Mouse (Mus musculus) embryonic facial prominence, embryonic 11.5 days (tissue): ENCODE measurements at regions not wholly inside any gene's neighbourhood (a gene's known extent, or its start where the extent isn't known, plus 50 kb on each side); places are given as distances from the start of the nearest gene placed in this dataset.

Experiments
- ATAC-seq: fragments of 200-750 bp; cut with Nextera tagmentation; replicated peaks from 2 replicates; pipeline ENCODE4 v1.8.0; 2017; ENCODE audit warnings: low read depth; ENCODE audit not compliant: insufficient number of reproducible peaks, low FRiP score, low TSS enrichment
- DNase-seq: peaks from one replicate; pipeline ENCODE4 v3.0.0-alpha.2; 2015; ENCODE audit warnings: low spot score
- H3K27ac ChIP-seq: fragments of 300-500 bp; sonication (generic); replicated peaks from 2 replicates; pipeline ENCODE4 v1.5.1; 2014; ENCODE audit warnings: mild to moderate bottlenecking, low read depth, low read length, control low read depth
- H3K27me3 ChIP-seq: fragments of 300-500 bp; sonication (generic); 2 replicates; pipeline ENCODE4 v1.6.1; 2014; ENCODE audit warnings: mild to moderate bottlenecking, low read length, moderate library complexity, mixed read lengths; ENCODE audit not compliant: control insufficient read depth, insufficient read depth
- H3K36me3 ChIP-seq: fragments of 300-500 bp; sonication (generic); replicated peaks from 2 replicates; pipeline ENCODE4 v1.6.1; 2014; ENCODE audit warnings: low read depth, mild to moderate bottlenecking, low read length, moderate library complexity, mixed read lengths; ENCODE audit not compliant: control insufficient read depth, insufficient read depth
- H3K4me1 ChIP-seq: fragments of 300-500 bp; sonication (generic); 2 replicates; pipeline ENCODE4 v1.6.1; 2014; ENCODE audit warnings: low read length, mixed read lengths; ENCODE audit not compliant: control insufficient read depth, insufficient read depth
- H3K4me2 ChIP-seq: fragments of 300-500 bp; sonication (generic); 2 replicates; pipeline ENCODE4 v1.6.1; 2014; ENCODE audit warnings: low read depth, mild to moderate bottlenecking, control low read depth, low read length, moderate library complexity
- H3K4me3 ChIP-seq: fragments of 300-500 bp; sonication (generic); 2 replicates; pipeline ENCODE4 v1.5.1; 2014; ENCODE audit warnings: low read depth, low read length, control low read depth
- H3K9ac ChIP-seq: fragments of 300-500 bp; sonication (generic); replicated peaks from 2 replicates; pipeline ENCODE4 v1.6.1; 2014; ENCODE audit warnings: mild to moderate bottlenecking, control low read depth, low read length
- H3K9me3 ChIP-seq: fragments of 300-500 bp; sonication (generic); replicated peaks from 2 replicates; pipeline ENCODE4 v1.6.1; 2016; ENCODE audit warnings: mild to moderate bottlenecking, low read length, inconsistent platforms, mixed read lengths; ENCODE audit not compliant: control insufficient read depth
- WGBS: fragments of 180-500 bp; shearing (Covaris S2); extraction: QIAGEN DNeasy Blood & Tissue Kit; methylation state at CpG from one replicate; pipeline ENCODE4 v1.1.7; 2014; 5-methylcytosine and 5-hydroxymethylcytosine counted together

DNA sequence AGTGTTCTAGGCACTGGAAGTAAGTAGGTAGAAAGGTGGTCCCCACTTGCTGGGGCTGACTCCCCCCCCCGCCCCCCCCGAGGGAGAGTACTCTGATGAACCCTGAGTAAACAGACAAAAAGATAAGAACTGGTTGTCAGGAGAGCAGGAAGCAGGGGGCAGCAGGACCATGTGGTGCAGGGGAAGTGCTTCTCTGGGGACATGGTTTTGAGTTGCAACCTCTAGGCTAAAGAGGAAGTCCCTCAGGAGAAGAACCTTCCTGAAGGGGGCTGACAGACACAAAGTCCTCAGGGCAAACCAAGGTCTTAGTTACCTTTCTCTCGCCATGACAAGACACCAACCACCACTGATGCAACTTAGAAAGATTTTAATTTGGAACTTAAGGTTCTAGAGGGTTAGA is 141.9 kb upstream of the Pitx1 start:
- no peak overlapping the region for H3K4me2 ChIP-seq
- H3K9me3 ChIP-seq: no peaks in the 10 kb centered on the region
- H3K9ac ChIP-seq: no peak overlapping the region
- peaks cover 4% of the 10 kb centered on the region; the same call in 1 of the 2 replicates for H3K4me1 ChIP-seq
- no peaks in the 10 kb centered on the region for H3K27me3 ChIP-seq
- WGBS: 80% methylated on average over 3 of the region's 3 CpGs
- no peaks in the 10 kb centered on the region for H3K36me3 ChIP-seq
- H3K4me3 ChIP-seq: no peak overlapping the region
- ATAC-seq (no peak), DNase-seq (no peak)
- H3K27ac ChIP-seq: no peak overlapping the region

DNA sequence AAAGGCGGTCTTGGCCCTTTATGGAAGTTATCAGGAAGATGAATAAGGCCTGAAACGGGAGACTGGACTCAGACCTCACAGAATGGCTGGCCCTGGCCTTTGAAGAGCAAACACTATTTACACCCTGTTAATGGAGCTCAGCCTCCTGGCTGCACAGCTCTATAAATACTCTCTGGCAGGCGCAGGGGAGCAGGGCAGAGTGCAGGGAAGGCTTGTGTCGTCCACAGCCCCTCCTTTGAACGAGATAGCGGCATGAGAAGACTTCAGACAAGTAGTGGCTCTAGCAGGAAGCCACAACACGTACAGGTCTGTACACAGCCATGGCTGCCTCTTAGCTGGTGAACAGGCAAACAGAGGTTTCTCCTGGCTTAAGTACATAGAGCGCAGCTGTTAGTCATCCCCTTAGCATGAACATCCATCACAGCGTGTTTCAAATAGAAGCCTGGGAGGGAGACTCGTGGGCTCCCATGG is 141.0 kb upstream of the Pitx1 start:
- Histone ChIP-seq H3K9ac (no peak overlapping the region), H3K36me3 (no peaks in the 10 kb centered on the region), H3K4me2 (no peak overlapping the region), H3K27ac (no peak overlapping the region), H3K4me3 (no peak overlapping the region), H3K4me1 (peaks cover 4% of the 10 kb centered on the region; the same call in 1 of the 2 replicates), H3K9me3 (no peaks in the 10 kb centered on the region), H3K27me3 (no peaks in the 10 kb centered on the region)
- DNase-seq (no peak), ATAC-seq (no peak)
- WGBS: 60% methylated on average over 10 of the region's 10 CpGs

DNA sequence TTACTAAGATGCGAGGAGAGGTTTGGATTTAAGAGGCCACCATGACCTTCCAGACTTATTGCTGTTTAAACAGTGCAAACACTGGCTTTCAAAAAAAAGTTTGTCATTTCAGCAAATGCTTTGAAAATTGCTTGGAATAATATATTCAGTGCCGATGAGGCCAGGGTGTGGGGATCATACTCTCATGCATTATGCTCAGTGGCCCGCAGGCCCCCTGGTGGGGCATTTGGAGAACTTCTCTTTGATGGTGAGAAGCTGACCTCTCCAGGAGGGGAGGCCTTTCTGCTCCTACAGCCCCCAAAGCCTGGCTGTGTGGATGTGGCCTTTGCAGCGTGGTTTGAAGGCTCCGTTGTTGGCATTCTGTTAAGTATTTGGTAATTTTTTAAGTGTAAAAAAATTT is 138.1 kb upstream of the Pitx1 start:
- Histone ChIP-seq H3K4me2 (no peak overlapping the region), H3K9me3 (no peaks in the 10 kb centered on the region), H3K9ac (no peak overlapping the region), H3K27ac (no peak overlapping the region), H3K36me3 (no peaks in the 10 kb centered on the region), H3K27me3 (no peaks in the 10 kb centered on the region), H3K4me1 (peaks cover 4% of the 10 kb centered on the region; the same call in 1 of the 2 replicates), H3K4me3 (no peak overlapping the region)
- DNase-seq (peak; percentile 61), ATAC-seq (no peak)
- WGBS: 60% methylated on average over 5 of the region's 5 CpGs

DNA sequence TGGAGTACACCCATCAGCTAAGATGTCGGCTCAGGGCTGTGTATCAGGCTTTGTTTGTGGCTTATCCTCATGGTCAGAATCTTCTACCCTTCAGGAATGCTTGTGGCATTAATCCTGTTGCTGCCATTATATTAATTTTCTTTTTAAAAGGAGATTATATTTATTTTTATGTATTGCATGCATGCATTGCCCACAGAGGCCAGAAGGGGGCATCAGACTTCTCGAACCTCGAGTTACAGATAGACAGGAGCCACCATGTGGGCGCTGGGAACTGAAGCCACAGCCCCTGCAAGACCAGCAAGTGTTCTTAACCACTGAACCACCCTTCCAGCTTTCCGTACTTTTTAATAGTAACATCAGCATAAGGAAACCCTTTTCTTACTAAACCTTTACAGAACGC is 134.7 kb upstream of the Pitx1 start:
- H3K9me3 ChIP-seq: no peaks in the 10 kb centered on the region

DNA sequence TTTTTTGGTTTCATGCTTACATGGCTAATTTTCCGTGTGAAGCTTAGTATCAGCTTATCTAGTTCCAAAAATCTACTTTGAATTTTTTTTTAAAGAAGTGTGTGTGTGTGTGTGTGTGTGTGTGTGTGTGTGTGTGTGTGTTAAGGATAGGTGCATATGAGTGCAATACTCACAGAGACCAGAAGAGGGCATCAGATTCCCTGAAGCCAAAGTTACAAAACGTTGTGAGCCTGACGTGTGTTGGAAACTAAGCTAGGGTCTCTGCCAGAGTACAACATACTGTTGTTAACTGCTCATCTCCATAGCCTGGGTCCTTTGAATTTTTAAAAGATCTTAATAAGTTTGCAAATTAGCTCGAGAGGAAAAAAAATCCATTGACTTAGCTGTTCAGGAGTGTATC is 133.5 kb upstream of the Pitx1 start:
- Histone ChIP-seq H3K4me2 (no peak overlapping the region), H3K27ac (no peak overlapping the region), H3K4me1 (no peaks in the 10 kb centered on the region), H3K9ac (no peak overlapping the region), H3K4me3 (no peak overlapping the region), H3K27me3 (no peaks in the 10 kb centered on the region; the same call in 1 of the 2 replicates), H3K9me3 (no peaks in the 10 kb centered on the region), H3K36me3 (no peaks in the 10 kb centered on the region)
- DNase-seq: no peak
- 89% methylated on average over 4 of the region's 4 CpGs for WGBS
- ATAC-seq: no peak

More for the DNA sequence above, 134.7 kb upstream of the Pitx1 start:
- no peak overlapping the region for H3K4me3 ChIP-seq
- 83% methylated on average over 6 of the region's 6 CpGs for WGBS
- no peak overlapping the region for H3K4me2 ChIP-seq
- no peaks in the 10 kb centered on the region for H3K4me1 ChIP-seq
- H3K36me3 ChIP-seq: no peaks in the 10 kb centered on the region
- DNase-seq (no peak), ATAC-seq (no peak)
- no peak overlapping the region for H3K27ac ChIP-seq
- H3K27me3 ChIP-seq: no peaks in the 10 kb centered on the region; the same call in 1 of the 2 replicates
- no peak overlapping the region for H3K9ac ChIP-seq

DNA sequence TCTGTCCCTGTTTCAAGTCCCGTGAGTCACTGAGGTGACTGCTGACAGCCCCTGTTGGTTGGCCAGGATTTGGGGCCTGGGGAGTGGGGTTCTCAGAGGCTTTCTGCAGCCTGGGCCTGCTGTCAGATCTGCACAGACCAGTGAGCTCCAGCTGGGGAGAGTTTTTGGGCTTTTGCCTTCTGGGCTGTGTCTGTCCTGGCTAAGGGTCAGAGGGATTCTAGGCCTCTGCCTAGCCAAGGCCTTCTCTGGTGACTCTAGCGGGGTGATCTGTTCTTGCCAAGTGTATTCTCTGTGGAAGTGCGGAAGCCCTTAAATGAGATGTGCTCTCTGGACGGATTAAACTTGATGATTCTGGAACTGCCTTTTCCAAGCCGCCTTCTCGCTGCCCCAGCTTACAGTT is 131.2 kb upstream of the Pitx1 start:
- Histone ChIP-seq H3K27me3 (no peaks in the 10 kb centered on the region; the same call in 1 of the 2 replicates), H3K9ac (no peak overlapping the region), H3K4me1 (no peaks in the 10 kb centered on the region), H3K36me3 (no peaks in the 10 kb centered on the region), H3K4me3 (no peak overlapping the region), H3K27ac (no peak overlapping the region), H3K4me2 (no peak overlapping the region), H3K9me3 (no peaks in the 10 kb centered on the region)
- 85% methylated on average over 6 of the region's 6 CpGs for WGBS
- DNase-seq (no peak), ATAC-seq (no peak)

DNA sequence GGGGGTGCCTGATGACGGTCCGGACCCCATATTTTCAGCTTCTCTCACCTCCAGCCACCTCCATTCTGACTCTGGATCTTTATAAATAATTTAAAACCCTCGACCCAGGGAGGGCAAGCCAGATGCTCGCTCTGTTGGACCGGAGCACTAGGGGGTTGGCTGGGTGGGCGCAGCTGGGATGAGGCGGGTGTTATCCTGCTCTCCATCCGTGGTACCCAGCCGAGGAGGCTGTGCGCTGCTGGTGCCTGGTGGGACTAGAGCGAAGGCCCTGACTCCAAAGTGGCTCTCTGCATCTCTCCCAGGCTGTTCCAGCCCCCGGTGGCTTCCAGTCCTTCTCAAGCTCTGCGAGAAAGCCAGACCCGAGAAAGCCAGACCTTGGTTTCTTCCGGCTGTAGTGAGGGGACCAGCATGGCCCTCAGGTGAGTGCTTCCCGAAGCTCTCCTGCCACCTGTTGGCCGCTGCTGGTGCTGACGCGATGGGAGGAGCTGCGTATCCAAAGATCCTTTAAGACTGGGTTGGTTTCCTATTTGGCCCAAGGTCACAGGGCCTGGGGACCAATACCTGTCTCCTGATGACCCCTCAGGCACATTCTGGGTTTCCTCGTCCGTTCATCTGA is 127.1 kb upstream of the Pitx1 start:
- Histone ChIP-seq H3K4me3 (peak overlapping the region; percentile 27; the same call in 1 of the 2 replicates), H3K4me2 (peak overlapping the region; percentile 75), H3K27ac (peak overlapping the region; percentile 47; the same call in 1 of the 2 replicates), H3K9ac (peak overlapping the region; percentile 57), H3K36me3 (no peaks in the 10 kb centered on the region), H3K9me3 (no peaks in the 10 kb centered on the region), H3K27me3 (no peaks in the 10 kb centered on the region; the same call in 1 of the 2 replicates), H3K4me1 (no peaks in the 10 kb centered on the region)
- 6% methylated on average over 22 of the region's 22 CpGs for WGBS
- ATAC-seq: peak; percentile 84
- peak; percentile 92 for DNase-seq

DNA sequence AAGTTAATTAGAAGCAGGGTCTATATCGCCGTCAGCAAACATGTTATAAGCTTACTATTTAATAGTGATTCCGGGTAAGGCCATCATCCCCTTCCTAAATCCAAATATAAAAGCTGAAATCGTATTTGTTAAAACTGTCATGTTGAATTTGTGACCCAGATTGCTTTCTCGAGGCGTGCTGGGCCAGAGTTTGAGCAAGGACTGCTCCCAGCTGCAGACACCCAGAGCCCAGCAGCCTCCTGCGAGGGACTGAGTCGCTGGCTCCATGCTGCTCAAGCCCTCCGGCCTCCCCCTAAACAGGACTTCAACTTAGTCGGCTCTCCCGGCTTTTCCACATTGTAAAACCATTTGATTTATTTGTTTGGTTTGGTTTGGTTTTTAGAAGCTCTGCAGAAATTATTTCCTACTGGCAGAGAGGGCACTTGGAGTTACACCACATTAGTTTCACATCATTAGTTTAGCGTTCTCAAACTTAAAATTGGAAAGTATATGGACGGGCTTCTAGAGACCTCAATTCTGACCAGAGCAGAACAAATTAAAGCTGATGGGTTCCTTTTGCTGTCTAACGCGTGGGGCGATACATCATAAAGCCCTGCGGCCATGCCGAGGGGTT is 126.4 kb upstream of the Pitx1 start:
- H3K27me3 ChIP-seq: no peaks in the 10 kb centered on the region; the same call in 1 of the 2 replicates
- DNase-seq (peak; percentile 66), ATAC-seq (no peak)
- H3K4me3 ChIP-seq: no peak overlapping the region
- peak overlapping the region; percentile 29 for H3K4me2 ChIP-seq
- no peak overlapping the region; the same call in 1 of the 2 replicates for H3K9ac ChIP-seq
- H3K9me3 ChIP-seq: no peaks in the 10 kb centered on the region
- H3K36me3 ChIP-seq: no peaks in the 10 kb centered on the region
- 13% methylated on average over 18 of the region's 18 CpGs for WGBS
- no peak overlapping the region for H3K27ac ChIP-seq
- H3K4me1 ChIP-seq: no peaks in the 10 kb centered on the region
